Mouse (Mus musculus): ENCODE measurements at regions not wholly inside any gene's neighbourhood (a gene's known extent, or its start where the extent isn't known, plus 50 kb on each side); places are given as distances from the start of the nearest gene placed in this dataset.

GRCm38 (mm10) chr5:72245382-72245781 lies 77.4 kb upstream of the Commd8 start:
- DNase-seq = no peak

- peak; percentile 52 for DNase-seq
Measured at GRCm38 (mm10) chr5:72244134-72244533, 76.1 kb upstream of the Commd8 start.

GRCm38 (mm10) chr5:72242981-72243380 lies 75.0 kb upstream of the Commd8 start:
- peak; percentile 36 for DNase-seq

GRCm38 (mm10) chr5:72241451-72241850 lies 73.5 kb upstream of the Commd8 start:
- no peak for DNase-seq

- no peak for DNase-seq
Measured at GRCm38 (mm10) chr5:72240271-72240670, 72.3 kb upstream of the Commd8 start.

- no peak for DNase-seq
Measured at GRCm38 (mm10) chr5:72227002-72227401, 59.0 kb upstream of the Commd8 start.

GRCm38 (mm10) chr5:72225576-72226298 lies 57.7 kb upstream of the Commd8 start:
- no peak for DNase-seq

- DNase-seq = no peak
Measured at GRCm38 (mm10) chr5:72225056-72225455, 57.1 kb upstream of the Commd8 start.

- DNase-seq = no peak
Measured at GRCm38 (mm10) chr5:72224551-72224966, 56.6 kb upstream of the Commd8 start.

- DNase-seq = no peak
Measured at GRCm38 (mm10) chr5:72222902-72223301, 54.9 kb upstream of the Commd8 start.

GRCm38 (mm10) chr5:72219697-72220096 lies 51.7 kb upstream of the Commd8 start:
- no peak for DNase-seq

- no peak for DNase-seq
Measured at GRCm38 (mm10) chr5:72219248-72219647, 51.3 kb upstream of the Commd8 start.
